Mouse (Mus musculus): ENCODE measurements at regions not wholly inside any gene's neighbourhood (a gene's known extent, or its start where the extent isn't known, plus 50 kb on each side); places are given as distances from the start of the nearest gene placed in this dataset.

DNA sequence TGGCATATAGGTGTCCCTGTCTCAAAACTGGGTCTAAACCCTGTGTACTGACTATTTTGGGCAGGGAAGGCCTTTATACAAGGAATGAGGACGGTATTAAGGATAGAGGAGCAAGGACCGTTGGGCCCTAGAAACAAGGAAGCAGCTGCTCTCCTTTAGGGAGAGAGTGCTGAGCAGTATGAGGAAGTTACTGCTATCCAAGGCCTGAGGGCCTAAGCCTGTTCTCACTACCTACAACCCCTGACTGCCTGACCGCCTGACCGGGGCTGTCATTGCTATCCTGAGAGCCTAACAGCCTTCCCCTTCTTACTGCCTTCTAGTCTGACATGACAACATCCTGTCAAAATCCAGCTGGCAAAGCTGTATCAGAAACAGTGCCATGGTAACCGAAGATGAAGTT, 62.6 kb upstream of the Med14 start:
- no peaks in the 10 kb centered on the region for H3K9me3 ChIP-seq (ENCODE audit: control insufficient read depth, insufficient read depth, low read depth, low read length)
- H3K9ac ChIP-seq (ENCODE audit: insufficient read depth, low read depth, low read length, poor library complexity, severe bottlenecking): no peak overlapping the region
- in situ Hi-C loops (cut with MboI; ENCODE audit: low sequenced_read_pairs in 2 of 2, unreplicated experiment in 2 of 2): no loop called here
- no peaks in the 10 kb centered on the region for H3K36me3 ChIP-seq (ENCODE audit: control insufficient read depth, insufficient read depth, low read length, poor library complexity, severe bottlenecking)
- H3K27ac ChIP-seq (ENCODE audit: insufficient read depth, low read depth, low read length, poor library complexity, severe bottlenecking): no peak overlapping the region
- no peak for TF ChIP-seq MAFK (IDR thresholded peaks at IDR 0.05; ENCODE audit: insufficient read depth, low read depth, low read length)
- TF ChIP-seq ZC3H11A (IDR thresholded peaks at IDR 0.05; ENCODE audit: borderline replicate concordance, low read depth, low read length): no peak
- no peak for TF ChIP-seq ZNF384 (IDR thresholded peaks at IDR 0.05; ENCODE audit: low read depth, low read length)
- no peak for TF ChIP-seq CHD2 (IDR thresholded peaks at IDR 0.05; ENCODE audit: low read depth, low read length)
- H3K4me3 ChIP-seq (ENCODE audit: insufficient read depth in 1 of 2, low read depth in 1 of 2, low read length in 2 of 2, poor library complexity in 1 of 2, severe bottlenecking in 1 of 2): no peak overlapping the region
- no peaks in the 10 kb centered on the region for H3K4me1 ChIP-seq (ENCODE audit: control insufficient read depth in 2 of 2, insufficient read depth in 2 of 2, low read length in 2 of 2, poor library complexity in 1 of 2)
- no peak for DNase-seq (ENCODE audit: low read depth, low spot score)

DNA sequence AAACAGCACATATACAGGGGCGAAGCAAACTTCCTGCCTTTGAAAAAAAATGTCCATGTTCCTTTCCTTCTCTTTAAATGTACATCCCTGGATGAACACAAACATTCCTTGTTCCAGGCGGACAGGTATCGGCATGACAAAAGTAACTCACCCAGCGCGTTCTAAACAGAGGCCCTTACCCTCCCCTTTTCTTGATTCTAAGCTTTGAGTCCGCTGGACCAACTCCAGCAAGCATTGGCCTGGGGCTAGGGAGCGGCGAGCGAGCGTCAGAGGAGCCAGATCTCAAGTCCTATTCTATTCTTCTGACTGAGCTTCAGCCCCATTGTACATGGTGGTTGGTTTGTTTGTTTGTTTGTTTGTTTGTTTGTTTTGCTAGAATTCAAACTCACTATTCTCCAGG, 60.9 kb upstream of the Med14 start:
- no peak for TF ChIP-seq ZC3H11A (IDR thresholded peaks at IDR 0.05; ENCODE audit: borderline replicate concordance, low read depth, low read length)
- no peak for TF ChIP-seq ZNF384 (IDR thresholded peaks at IDR 0.05; ENCODE audit: low read depth, low read length)
- TF ChIP-seq CHD2 (IDR thresholded peaks at IDR 0.05; ENCODE audit: low read depth, low read length): no peak
- TF ChIP-seq MAFK (IDR thresholded peaks at IDR 0.05; ENCODE audit: insufficient read depth, low read depth, low read length): no peak
- in situ Hi-C loops (cut with MboI; ENCODE audit: low sequenced_read_pairs in 2 of 2, unreplicated experiment in 2 of 2): no loop called here

DNA sequence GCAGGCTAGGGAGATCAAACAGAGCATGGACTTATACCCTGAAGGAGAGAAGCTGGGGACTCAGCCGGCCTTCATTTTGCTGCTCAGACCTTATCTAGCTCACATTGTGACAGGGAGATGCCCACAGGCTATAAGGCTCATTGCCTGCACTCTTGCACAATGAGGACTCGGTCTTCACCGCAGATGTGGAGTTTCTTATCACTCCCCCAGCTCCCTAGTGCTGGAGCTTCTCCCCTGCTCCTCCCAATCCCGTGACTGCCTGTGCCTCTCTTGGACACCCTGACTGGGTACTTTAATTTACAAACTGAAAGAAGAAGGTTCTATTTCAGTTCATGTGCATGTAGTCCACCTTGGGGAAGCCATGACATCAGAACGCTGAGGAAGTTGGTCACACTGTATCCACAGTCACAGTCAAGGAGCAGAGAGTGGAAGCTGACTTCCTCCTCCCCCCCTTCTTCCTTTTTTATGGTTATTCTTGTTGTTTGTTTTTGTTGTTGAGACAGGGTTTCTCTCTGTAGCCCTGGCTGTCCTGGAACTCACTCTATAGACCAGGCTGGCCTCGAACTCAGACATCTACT, 51.3 kb upstream of the Med14 start:
- Histone ChIP-seq H3K4me3 (ENCODE audit: insufficient read depth in 1 of 2, low read depth in 1 of 2, low read length in 2 of 2, poor library complexity in 1 of 2, severe bottlenecking in 1 of 2) (no peak overlapping the region), H3K9me3 (ENCODE audit: control insufficient read depth, insufficient read depth, low read depth, low read length) (no peaks in the 10 kb centered on the region), H3K36me3 (ENCODE audit: control insufficient read depth, insufficient read depth, low read length, poor library complexity, severe bottlenecking) (no peaks in the 10 kb centered on the region), H3K4me1 (ENCODE audit: control insufficient read depth in 2 of 2, insufficient read depth in 2 of 2, low read length in 2 of 2, poor library complexity in 1 of 2) (no peaks in the 10 kb centered on the region), H3K9ac (ENCODE audit: insufficient read depth, low read depth, low read length, poor library complexity, severe bottlenecking) (no peak overlapping the region), H3K27ac (ENCODE audit: insufficient read depth, low read depth, low read length, poor library complexity, severe bottlenecking) (no peak overlapping the region)
- DNase-seq (ENCODE audit: low read depth, low spot score): no peak
- TF ChIP-seq MAFK (IDR thresholded peaks at IDR 0.05; ENCODE audit: insufficient read depth, low read depth, low read length): no peak
- no peak for TF ChIP-seq CHD2 (IDR thresholded peaks at IDR 0.05; ENCODE audit: low read depth, low read length)
- no peak for TF ChIP-seq HCFC1 (IDR thresholded peaks at IDR 0.05; ENCODE audit: borderline replicate concordance, insufficient read depth, low read length)
- no peak for TF ChIP-seq ZNF384 (IDR thresholded peaks at IDR 0.05; ENCODE audit: low read depth, low read length)
- TF ChIP-seq ZC3H11A (IDR thresholded peaks at IDR 0.05; ENCODE audit: borderline replicate concordance, low read depth, low read length): no peak
- in situ Hi-C loops (cut with MboI; ENCODE audit: low sequenced_read_pairs in 2 of 2, unreplicated experiment in 2 of 2): no loop called here

More for the DNA sequence above, 60.9 kb upstream of the Med14 start:
- no peak overlapping the region for H3K27ac ChIP-seq (ENCODE audit: insufficient read depth, low read depth, low read length, poor library complexity, severe bottlenecking)
- H3K36me3 ChIP-seq (ENCODE audit: control insufficient read depth, insufficient read depth, low read length, poor library complexity, severe bottlenecking): no peaks in the 10 kb centered on the region
- no peaks in the 10 kb centered on the region for H3K4me1 ChIP-seq (ENCODE audit: control insufficient read depth in 2 of 2, insufficient read depth in 2 of 2, low read length in 2 of 2, poor library complexity in 1 of 2)
- no peaks in the 10 kb centered on the region for H3K9me3 ChIP-seq (ENCODE audit: control insufficient read depth, insufficient read depth, low read depth, low read length)
- no peak overlapping the region for H3K4me3 ChIP-seq (ENCODE audit: insufficient read depth in 1 of 2, low read depth in 1 of 2, low read length in 2 of 2, poor library complexity in 1 of 2, severe bottlenecking in 1 of 2)
- H3K9ac ChIP-seq (ENCODE audit: insufficient read depth, low read depth, low read length, poor library complexity, severe bottlenecking): no peak overlapping the region
- DNase-seq (ENCODE audit: low read depth, low spot score): no peak

All from ES-E14 (cell line).